In genomic region chr9:119473608-119474164, GRCm38 (mm10) we compare ENCODE assay signal across 23 mouse cellular contexts. TPM values are rescaled to one million over a fixed set of nuclear protein-coding genes. Genes with fewer than 3 reads are reported as not detected.
A peak's percentile ranks its signal among the peaks of the same experiment; 100 is the strongest.
DNase-seq lines count a peak whose midpoint lies in the region; ATAC-seq lines count a peak whose summit lies in the region.
"Had no signal": no experiment of that assay in that cellular context is flagged by ENCODE, and none has a peak within 500 bp of the region (broad histone marks: within the 10 kb centered on the region; RNA-seq: fewer than 3 reads in every experiment).

No protein-coding gene starts in this region.

- DNase-seq in heart, postnatal 4 days, result no peak
- peak; percentile 82 for DNase-seq in 3134 (ENCODE audit: extremely low read depth, insufficient read length, low spot score)
- peak; percentile 48 for DNase-seq in 3T3-L1 (ENCODE audit: low read depth, low spot score)
- DNase-seq in NIH3T3 (ENCODE audit: low read depth), result peak; percentile 34
- DNase-seq in embryo, embryonic 10.5 days (ENCODE audit: low spot score), result no peak
- no peak for DNase-seq in gastrocnemius, postnatal 4 days (ENCODE audit: low spot score in 2 of 2)
- DNase-seq: adrenal gland, postnatal 14 days; cerebellum, adult 2 months; cerebellum, postnatal 10 days; gastrocnemius, adult 2 months; gastrocnemius, postnatal 25 days; heart, adult 18-20 months had no signal

- H3K4me2 ChIP-seq in heart, embryonic 13.5 days, result no peak overlapping the region
- H3K4me2 ChIP-seq in midbrain, embryonic 15.5 days, result no peak overlapping the region
- H3K4me2 ChIP-seq: embryonic facial prominence, embryonic 13.5 days; forebrain, embryonic 12.5 days; heart, embryonic 12.5 days; hindbrain, embryonic 12.5 days had no signal

- no peaks in the 10 kb centered on the region for H3K36me3 ChIP-seq in heart, embryonic 13.5 days
- H3K36me3 ChIP-seq in midbrain, embryonic 15.5 days (replicated peaks), result no peaks in the 10 kb centered on the region
- H3K36me3 ChIP-seq: heart, embryonic 12.5 days had no signal

- H3K4me3 ChIP-seq in heart, embryonic 13.5 days, result no peak overlapping the region
- H3K4me3 ChIP-seq in midbrain, embryonic 15.5 days, result no peak overlapping the region
- H3K4me3 ChIP-seq: embryonic facial prominence, embryonic 13.5 days; forebrain, embryonic 12.5 days; gastrocnemius, adult 2 months; heart, embryonic 12.5 days; hindbrain, embryonic 12.5 days had no signal

- 0 out of 2 replicates have a peak overlapping the region, but pooled peaks have one; percentile 15 for H3K27ac ChIP-seq in heart, embryonic 13.5 days (replicated peaks)
- H3K27ac ChIP-seq in midbrain, embryonic 15.5 days, result no peak overlapping the region
- H3K27ac ChIP-seq: embryonic facial prominence, embryonic 13.5 days; forebrain, embryonic 12.5 days; gastrocnemius, adult 2 months; hindbrain, embryonic 12.5 days; hindbrain, postnatal 0 days had no signal

- no peaks in the 10 kb centered on the region for H3K9me3 ChIP-seq in heart, embryonic 13.5 days
- no peaks in the 10 kb centered on the region for H3K9me3 ChIP-seq in midbrain, embryonic 15.5 days
- H3K9me3 ChIP-seq: embryonic facial prominence, embryonic 13.5 days; forebrain, embryonic 12.5 days; heart, embryonic 12.5 days; hindbrain, embryonic 12.5 days had no signal

- H3K27me3 ChIP-seq in heart, embryonic 13.5 days (replicated peaks), result peaks cover 31% of the 10 kb centered on the region
- no peaks in the 10 kb centered on the region for H3K27me3 ChIP-seq in midbrain, embryonic 15.5 days (replicated peaks)
- H3K27me3 ChIP-seq: embryonic facial prominence, embryonic 13.5 days; forebrain, embryonic 12.5 days; hindbrain, embryonic 12.5 days; Patski had no signal

- ATAC-seq in heart, embryonic 13.5 days (ENCODE audit: extremely low read depth, insufficient number of reproducible peaks, low FRiP score, low TSS enrichment), result no peak
- ATAC-seq in midbrain, embryonic 15.5 days (replicated peaks), result no peak
- ATAC-seq: activated CD4-positive, CD25-positive, alpha-beta regulatory T cell, adult 4 months; CD4-positive, CD25-positive, alpha-beta regulatory T cell, adult 4 months; forebrain, embryonic 16.5 days; hindbrain, postnatal 0 days; Patski had no signal

- H3K9ac ChIP-seq in heart, embryonic 13.5 days, result no peak overlapping the region
- no peak overlapping the region for H3K9ac ChIP-seq in midbrain, embryonic 15.5 days
- H3K9ac ChIP-seq: embryonic facial prominence, embryonic 13.5 days; forebrain, embryonic 12.5 days; heart, embryonic 12.5 days; hindbrain, embryonic 12.5 days had no signal

- peaks cover 75% of the 10 kb centered on the region for H3K4me1 ChIP-seq in heart, embryonic 13.5 days
- H3K4me1 ChIP-seq in midbrain, embryonic 15.5 days, result no peaks in the 10 kb centered on the region
- H3K4me1 ChIP-seq: embryonic facial prominence, embryonic 13.5 days had no signal

- 51% methylated on average over 9 of the region's 9 CpGs for WGBS in heart, embryonic 13.5 days
- WGBS in midbrain, embryonic 15.5 days, result 87% methylated on average over 9 of the region's 9 CpGs

RNA-seq across cellular contexts. Expression of gene Exog, which starts 28.9 kb away (rescaled TPM):
- 11.8 and 12.4 TPM in 2 replicates for polyA plus RNA-seq in heart, embryonic 13.5 days (2015; fragmentation: Nextera tagmentation; extraction: Ambion mirVana)
- 1 to 10 TPM; 4.2 to 4.5 TPM for total RNA-seq in heart, postnatal 4 days (2021)
- 1 to 10 TPM; 3.9 to 4.3 TPM for total RNA-seq in gastrocnemius, postnatal 4 days (2021)
- polyA plus RNA-seq in midbrain, embryonic 15.5 days (2015; fragmentation: Nextera tagmentation; extraction: Ambion mirVana), result 53.3 and 53.4 TPM in 2 replicates

Comparison
In these comparisons a context has a peak if more than half of its experiments do, and no peak if none do; other contexts are left out.
1. DNase-seq: peak in 3134 (single experiment), 3T3-L1 (single experiment) and NIH3T3 (single experiment); none in heart, postnatal 4 days (single experiment), embryo, embryonic 10.5 days (single experiment) and gastrocnemius, postnatal 4 days (0 of 2).